Mouse (Mus musculus) liver, embryonic 13.5 days (tissue): Measurements from ENCODE around the gene Wnt7a. TPM values are rescaled to one million over a fixed set of nuclear protein-coding genes. Genes with fewer than 3 reads are reported as not detected.
A peak's percentile ranks its signal among the peaks of the same experiment; 100 is the strongest.

Experiments used
- ATAC-seq: fragments of 200-750 bp; cut with Nextera tagmentation; 2 replicates; pipeline ENCODE4 v1.8.0; 2017; ENCODE audit warnings: low read depth, mild to moderate bottlenecking, moderate number of reproducible peaks, moderate library complexity
- DNase-seq: peaks from one replicate; pipeline ENCODE4 v3.0.0; 2022
- H3K27ac ChIP-seq: fragments of 300-500 bp; sonication (generic); 2 replicates; pipeline ENCODE4 v1.5.1; 2015; ENCODE audit warnings: moderate library complexity, mild to moderate bottlenecking, inconsistent platforms
- H3K27me3 ChIP-seq: fragments of 300-500 bp; sonication (generic); 2 replicates; pipeline ENCODE4 v1.6.1; 2015; ENCODE audit warnings: mild to moderate bottlenecking, inconsistent platforms
- H3K36me3 ChIP-seq: fragments of 300-500 bp; sonication (generic); 2 replicates; pipeline ENCODE4 v1.6.1; 2015; ENCODE audit warnings: mild to moderate bottlenecking, inconsistent platforms
- H3K4me1 ChIP-seq: fragments of 300-500 bp; sonication (generic); replicated peaks from 2 replicates; pipeline ENCODE4 v1.6.1; 2015; ENCODE audit warnings: inconsistent platforms
- H3K4me2 ChIP-seq: fragments of 300-500 bp; sonication (generic); 2 replicates; pipeline ENCODE4 v1.6.1; 2015; ENCODE audit warnings: inconsistent platforms, mild to moderate bottlenecking, moderate library complexity
- H3K4me3 ChIP-seq: fragments of 300-500 bp; sonication (generic); replicated peaks from 2 replicates; pipeline ENCODE4 v1.5.1; 2015; ENCODE audit warnings: mild to moderate bottlenecking, inconsistent platforms
- H3K9ac ChIP-seq: fragments of 300-500 bp; sonication (generic); 2 replicates; pipeline ENCODE4 v1.6.1; 2015; ENCODE audit warnings: mild to moderate bottlenecking, inconsistent platforms
- H3K9me3 ChIP-seq: fragments of 300-500 bp; sonication (generic); replicated peaks from 2 replicates; pipeline ENCODE4 v1.6.1; 2016; ENCODE audit warnings: inconsistent platforms
- WGBS: fragments of 180-500 bp; shearing (Covaris S2); methylation state at CpG from one replicate; pipeline ENCODE4 v1.1.7; 2015; ENCODE audit not compliant: insufficient replicate concordance; 5-methylcytosine and 5-hydroxymethylcytosine counted together
- polyA plus RNA-seq: library from polyadenylated mRNA; unstranded; fragments of >200 nt; fragmentation: Nextera tagmentation; extraction: Ambion mirVana; gene quantifications from 2 replicates; pipeline ENCODE4 v1.2.1, GENCODE M21; 2015

The Wnt7a gene
- polyA plus RNA-seq: not detected in 2 replicates

GRCm38 (mm10) chr6:91410961-91411368, at the start of gene Wnt7a:
Gene Wnt7a, minus strand, starts transcription at chr6:91411363.
- peak within 1 kb of the TSS; percentile 41 for H3K4me3 ChIP-seq
- DNase-seq (no peak), ATAC-seq (no peak)
- H3K27ac ChIP-seq: no peak within 1 kb of the TSS
- 2% methylated on average over 51 of the region's 51 CpGs for WGBS
- no peaks in the 10 kb centered on the region for H3K9me3 ChIP-seq
- H3K27me3 ChIP-seq: peaks cover 89% of the 10 kb centered on the region
- H3K36me3 ChIP-seq: no peaks in the 10 kb centered on the region
- H3K9ac ChIP-seq: no peak within 1 kb of the TSS
- peak within 1 kb of the TSS; percentile 63 for H3K4me2 ChIP-seq
- peaks cover 10% of the 10 kb centered on the region for H3K4me1 ChIP-seq

- Histone ChIP-seq H3K4me3 (no peak overlapping the region), H3K9ac (no peak overlapping the region), H3K27me3 (0 out of 2 replicates have a peak, but pooled peaks cover 2% of the 10 kb centered on the region), H3K27ac (no peak overlapping the region), H3K4me1 (no peaks in the 10 kb centered on the region), H3K9me3 (no peaks in the 10 kb centered on the region), H3K36me3 (peaks cover 18% of the 10 kb centered on the region), H3K4me2 (no peak overlapping the region)
- ATAC-seq (no peak), DNase-seq (no peak)
- 53% methylated on average over 1 of the region's 1 CpGs for WGBS
Observed at GRCm38 (mm10) chr6:91459471-91459870, 48.3 kb upstream of the Wnt7a start.

- Histone ChIP-seq H3K4me2 (no peak overlapping the region), H3K27ac (no peak overlapping the region), H3K9me3 (no peaks in the 10 kb centered on the region), H3K4me3 (no peak overlapping the region), H3K9ac (no peak overlapping the region), H3K27me3 (0 out of 2 replicates have a peak, but pooled peaks cover 2% of the 10 kb centered on the region), H3K4me1 (peaks cover 9% of the 10 kb centered on the region), H3K36me3 (no peaks in the 10 kb centered on the region)
- ATAC-seq (no peak), DNase-seq (no peak)
- 54% methylated on average over 5 of the region's 5 CpGs for WGBS
Observed at GRCm38 (mm10) chr6:91454546-91454945, 43.4 kb upstream of the Wnt7a start.

DNA sequence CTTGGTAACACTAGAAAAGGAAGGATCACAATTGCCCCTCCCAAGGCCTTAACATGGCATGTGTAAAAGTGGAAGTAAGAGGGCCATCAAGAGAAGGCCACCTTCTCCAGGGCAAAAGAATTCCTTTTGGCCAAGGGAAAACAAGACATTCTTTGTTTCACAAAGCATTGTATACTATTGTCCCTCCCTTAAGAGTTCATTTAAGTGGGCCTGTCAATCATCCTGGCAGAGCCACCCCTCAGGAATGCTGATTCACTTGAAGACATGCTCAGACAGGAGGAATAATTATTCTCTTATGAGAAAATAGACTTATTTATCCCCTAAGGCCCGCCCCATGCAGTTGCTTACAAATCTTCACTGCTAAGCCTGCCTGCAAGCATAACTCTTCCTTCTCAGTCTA, 40.9 kb upstream of the Wnt7a start:
- Histone ChIP-seq H3K4me3 (no peak overlapping the region), H3K36me3 (no peaks in the 10 kb centered on the region), H3K4me1 (peaks cover 18% of the 10 kb centered on the region), H3K27ac (no peak overlapping the region), H3K9ac (no peak overlapping the region), H3K9me3 (no peaks in the 10 kb centered on the region), H3K27me3 (no peaks in the 10 kb centered on the region), H3K4me2 (no peak overlapping the region)
- DNase-seq (no peak), ATAC-seq (no peak)
- 40% methylated on average over 1 of the region's 1 CpGs for WGBS

DNA sequence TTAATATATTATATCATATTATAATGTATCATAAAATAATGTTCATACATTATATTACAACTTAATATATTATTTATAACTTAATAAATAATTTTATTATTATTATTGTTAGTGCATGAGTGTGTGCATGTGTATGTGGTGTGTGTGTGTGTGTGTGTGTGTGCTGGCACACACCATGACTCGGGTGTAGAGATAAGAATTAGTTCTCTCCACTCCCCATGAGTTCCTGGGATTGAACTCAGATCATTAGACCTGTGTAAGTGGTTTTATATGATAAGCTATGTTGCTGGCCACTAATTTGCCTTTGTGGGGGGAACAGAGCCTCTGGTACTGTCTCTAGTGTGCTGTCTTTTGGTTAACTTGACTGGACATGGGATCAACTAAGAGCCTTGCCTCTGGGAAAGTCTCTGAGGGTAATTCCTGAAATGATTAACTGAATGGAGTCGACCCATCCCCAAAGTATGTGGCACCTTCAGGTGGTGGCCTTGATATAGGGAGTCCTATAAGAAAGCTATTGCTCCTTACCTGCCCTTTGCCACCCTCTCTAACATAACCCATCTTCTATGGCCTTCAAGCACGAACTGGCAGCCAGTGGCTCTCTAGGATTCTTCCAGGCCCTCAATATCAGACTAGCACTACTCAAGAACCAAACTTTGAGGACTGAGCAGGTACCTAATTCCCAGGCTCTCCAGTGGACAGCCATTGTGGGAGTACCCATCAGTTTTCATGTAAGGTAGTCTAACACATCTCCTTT, 38.5 kb upstream of the Wnt7a start:
- 30% methylated on average over 3 of the region's 3 CpGs for WGBS
- peak overlapping the region; percentile 30 for H3K4me2 ChIP-seq
- no peaks in the 10 kb centered on the region for H3K9me3 ChIP-seq
- H3K4me1 ChIP-seq: peaks cover 18% of the 10 kb centered on the region
- H3K9ac ChIP-seq: 0 out of 2 replicates have a peak overlapping the region, but pooled peaks have one; percentile 23
- DNase-seq: no peak
- no peak overlapping the region for H3K4me3 ChIP-seq
- peak; percentile 94 for ATAC-seq
- peak overlapping the region; percentile 54 for H3K27ac ChIP-seq
- H3K27me3 ChIP-seq: peaks cover 7% of the 10 kb centered on the region; the same call in 1 of the 2 replicates
- H3K36me3 ChIP-seq: no peaks in the 10 kb centered on the region

- no peak for DNase-seq
- no peaks in the 10 kb centered on the region for H3K36me3 ChIP-seq
- no peak overlapping the region for H3K4me2 ChIP-seq
- no peak overlapping the region for H3K9ac ChIP-seq
- H3K4me1 ChIP-seq: peaks cover 35% of the 10 kb centered on the region
- no peak for ATAC-seq
- peaks cover 7% of the 10 kb centered on the region; the same call in 1 of the 2 replicates for H3K27me3 ChIP-seq
- WGBS: 64% methylated on average over 3 of the region's 3 CpGs
- H3K9me3 ChIP-seq: no peaks in the 10 kb centered on the region
- no peak overlapping the region for H3K4me3 ChIP-seq
- H3K27ac ChIP-seq: no peak overlapping the region
Observed at GRCm38 (mm10) chr6:91445316-91445715, 34.2 kb upstream of the Wnt7a start.

DNA sequence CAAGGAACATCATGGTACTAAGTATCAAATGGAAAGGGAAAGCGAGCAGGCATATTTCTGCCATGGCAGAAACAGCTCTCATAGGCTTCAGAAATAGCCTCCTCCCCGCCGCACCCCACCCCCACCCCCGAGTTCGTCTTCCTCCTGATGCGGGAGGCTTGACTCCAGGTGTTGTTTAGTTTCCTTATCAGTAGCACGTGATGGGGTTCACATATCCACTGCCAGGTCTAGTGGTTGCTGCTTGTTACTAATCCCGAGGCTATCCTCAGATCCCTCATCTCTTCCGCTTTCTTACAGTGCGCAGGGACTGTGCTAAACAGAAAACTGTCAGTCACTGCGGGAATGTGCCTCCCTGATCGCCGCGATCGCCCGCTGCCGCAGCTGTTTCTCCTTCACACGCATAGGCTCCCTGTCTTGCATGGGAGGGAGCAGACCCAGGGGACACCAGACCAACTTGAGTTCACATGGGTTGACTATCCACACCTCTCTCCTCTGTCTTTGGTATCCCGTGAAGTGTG, 30.0 kb upstream of the Wnt7a start:
- H3K4me3 ChIP-seq: peak overlapping the region; percentile 72
- no peaks in the 10 kb centered on the region for H3K9me3 ChIP-seq
- H3K36me3 ChIP-seq: no peaks in the 10 kb centered on the region
- H3K4me1 ChIP-seq: peaks cover 24% of the 10 kb centered on the region
- peaks cover 31% of the 10 kb centered on the region for H3K27me3 ChIP-seq
- H3K9ac ChIP-seq: peak overlapping the region; percentile 77
- DNase-seq (peak; percentile 37), ATAC-seq (peak; percentile 60)
- 2% methylated on average over 19 of the region's 19 CpGs for WGBS
- H3K4me2 ChIP-seq: peak overlapping the region; percentile 86
- peak overlapping the region; percentile 73 for H3K27ac ChIP-seq

DNA sequence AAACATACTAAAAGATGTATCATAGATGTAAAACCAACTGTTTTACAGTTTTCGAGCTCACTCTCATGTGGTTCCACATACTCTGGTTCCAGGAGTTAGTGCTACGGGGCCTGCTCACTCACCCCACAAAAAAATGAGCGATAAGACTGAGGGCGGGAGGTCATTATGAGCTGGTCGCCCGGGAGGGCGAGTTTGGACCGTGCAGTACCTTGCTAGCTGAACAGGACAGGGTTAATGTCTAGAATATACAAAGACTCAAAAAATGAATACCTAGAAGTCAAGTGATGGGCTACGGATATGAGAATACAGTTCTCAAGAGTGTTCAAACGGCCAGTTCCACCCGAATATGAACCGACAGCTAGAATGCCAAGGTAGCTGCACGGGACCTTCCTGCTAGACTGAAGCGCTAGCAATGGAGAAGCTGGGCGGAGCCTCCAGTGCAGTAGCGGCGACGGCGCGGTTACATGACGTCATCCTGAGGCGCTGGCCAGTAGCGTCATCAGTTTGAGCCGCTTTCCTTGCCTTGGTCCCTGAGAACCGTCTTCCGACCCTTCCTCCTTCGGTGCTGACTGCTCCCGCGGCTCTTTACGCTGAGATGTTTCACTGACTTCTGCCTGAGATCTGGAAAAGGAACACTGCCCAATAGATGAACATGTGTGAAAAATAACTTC, 29.4 kb upstream of the Wnt7a start:
- ATAC-seq: peak; percentile 91
- Histone ChIP-seq H3K27ac (peak overlapping the region; percentile 73), H3K9ac (peak overlapping the region; percentile 77), H3K27me3 (peaks cover 36% of the 10 kb centered on the region), H3K4me1 (peaks cover 24% of the 10 kb centered on the region), H3K9me3 (no peaks in the 10 kb centered on the region), H3K36me3 (no peaks in the 10 kb centered on the region), H3K4me3 (peak overlapping the region; percentile 72), H3K4me2 (peak overlapping the region; percentile 86)
- DNase-seq: peak; percentile 89
- WGBS: 2% methylated on average over 30 of the region's 30 CpGs

GRCm38 (mm10) chr6:91424151-91424550, 13.0 kb upstream of the Wnt7a start:
- Histone ChIP-seq H3K36me3 (no peaks in the 10 kb centered on the region), H3K4me3 (no peak overlapping the region), H3K4me1 (no peaks in the 10 kb centered on the region), H3K4me2 (no peak overlapping the region), H3K9ac (no peak overlapping the region), H3K9me3 (no peaks in the 10 kb centered on the region), H3K27me3 (0 out of 2 replicates have a peak, but pooled peaks cover 6% of the 10 kb centered on the region), H3K27ac (no peak overlapping the region)
- DNase-seq (no peak), ATAC-seq (no peak)
- 52% methylated on average over 4 of the region's 4 CpGs for WGBS

- Histone ChIP-seq H3K4me1 (no peaks in the 10 kb centered on the region), H3K27me3 (peaks cover 17% of the 10 kb centered on the region), H3K9ac (no peak overlapping the region), H3K9me3 (no peaks in the 10 kb centered on the region), H3K4me2 (no peak overlapping the region), H3K27ac (no peak overlapping the region), H3K4me3 (no peak overlapping the region), H3K36me3 (no peaks in the 10 kb centered on the region)
- ATAC-seq: no peak
- no peak for DNase-seq
- WGBS: 60% methylated on average over 4 of the region's 4 CpGs
Observed at GRCm38 (mm10) chr6:91421629-91422028, 10.5 kb upstream of the Wnt7a start.

DNA sequence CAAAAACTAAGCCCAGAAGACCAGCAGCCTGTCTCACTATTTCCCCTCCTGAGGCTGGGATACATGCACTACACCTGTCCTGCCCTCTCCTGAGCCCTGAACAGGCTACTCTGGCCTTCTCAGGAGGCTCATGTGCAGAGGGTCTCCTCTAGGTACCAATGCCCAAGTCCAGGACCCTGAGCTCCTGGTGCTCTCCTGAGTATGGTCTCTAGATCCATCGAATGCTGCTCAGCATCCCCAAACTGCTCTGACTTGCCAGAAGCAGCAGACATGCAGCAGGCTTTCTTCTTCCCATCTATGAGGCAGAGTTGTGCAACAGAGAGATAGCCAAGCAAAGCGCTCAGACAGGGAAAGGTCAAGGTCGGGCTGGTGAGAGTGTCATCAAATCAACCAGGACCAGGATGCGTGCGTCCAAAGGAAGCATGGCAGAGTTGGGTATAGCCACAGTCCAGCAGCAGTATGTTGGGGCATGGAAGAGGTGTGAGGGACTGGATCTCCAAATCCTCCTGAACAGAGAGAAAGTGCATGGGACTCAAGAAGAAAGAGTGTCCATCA, 6.2 kb upstream of the Wnt7a start:
- no peaks in the 10 kb centered on the region for H3K9me3 ChIP-seq
- WGBS: 56% methylated on average over 5 of the region's 5 CpGs
- peaks cover 50% of the 10 kb centered on the region for H3K27me3 ChIP-seq
- H3K4me2 ChIP-seq: no peak overlapping the region
- H3K36me3 ChIP-seq: no peaks in the 10 kb centered on the region
- no peak overlapping the region for H3K9ac ChIP-seq
- ATAC-seq (no peak), DNase-seq (no peak)
- H3K27ac ChIP-seq: no peak overlapping the region
- H3K4me1 ChIP-seq: no peaks in the 10 kb centered on the region
- no peak overlapping the region for H3K4me3 ChIP-seq
